Mouse (Mus musculus) gastrocnemius, postnatal 36 days (tissue): Measurements from ENCODE around the gene Serinc5. TPM values are rescaled to one million over a fixed set of nuclear protein-coding genes. Genes with fewer than 3 reads are reported as not detected.

Experiments used
- DNase-seq, 2 experiments: peaks; one replicate each; pipeline ENCODE4 v3.0.0; 2022
- intact Hi-C: fragments of 180-260 bp; cut with DNase I; formaldehyde crosslinking; loops from one replicate; pipeline ENCODE4 v1.15.1; 2025
- total RNA-seq, 2 experiments: library from RNA; stranded (reverse); gene quantifications; 2 replicates each; pipeline ENCODE4 v1.2.3; 2021

Serinc5 gene
- total RNA-seq, 2 experiments from 2014 or later = 4.1 to 4.4 TPM

GRCm38 (mm10) chr13:92611254-92611784 is 428 bp downstream of the Serinc5 start:
- peak in 1 of 2 experiments; percentile 12 for DNase-seq
- intact Hi-C loops = loop anchor here (5.0 kb wide), 1 partner anchor 36 kb away; no protein-coding TSS in a partner anchor

GRCm38 (mm10) chr13:92611917-92612316 is 1.0 kb downstream of the Serinc5 start:
- DNase-seq = no peak

GRCm38 (mm10) chr13:92613094-92613493 is 2.2 kb downstream of the Serinc5 start:
- DNase-seq = no peak
- intact Hi-C loops = loop anchor here (5.0 kb wide), 1 partner anchor 34 kb away; no protein-coding TSS in a partner anchor

More at GRCm38 (mm10) chr13:92611917-92612316, 1.0 kb downstream of the Serinc5 start:
- intact Hi-C loops = loop anchor here (5.0 kb wide), 1 partner anchor 35 kb away; no protein-coding TSS in a partner anchor

GRCm38 (mm10) chr13:92615201-92615600 is 4.3 kb downstream of the Serinc5 start:
- no peak for DNase-seq
- intact Hi-C loops = no loop called here

GRCm38 (mm10) chr13:92616459-92616858 is 5.6 kb downstream of the Serinc5 start:
- DNase-seq = no peak
- intact Hi-C loops = no loop called here

- intact Hi-C loops = no loop called here
- no peak for DNase-seq
Observed at GRCm38 (mm10) chr13:92626196-92626595, 15.3 kb downstream of the Serinc5 start.

GRCm38 (mm10) chr13:92626725-92627124 is 15.8 kb downstream of the Serinc5 start:
- no peak for DNase-seq
- intact Hi-C loops = no loop called here

GRCm38 (mm10) chr13:92629509-92629908 is 18.6 kb downstream of the Serinc5 start:
- intact Hi-C loops = no loop called here
- no peak for DNase-seq

- intact Hi-C loops = no loop called here
- DNase-seq = no peak
Observed at GRCm38 (mm10) chr13:92631450-92631849, 20.6 kb downstream of the Serinc5 start.

GRCm38 (mm10) chr13:92632550-92632949 is 21.7 kb downstream of the Serinc5 start:
- intact Hi-C loops = no loop called here

GRCm38 (mm10) chr13:92635040-92635439 is 24.1 kb downstream of the Serinc5 start:
- intact Hi-C loops = no loop called here
- DNase-seq = no peak

More at GRCm38 (mm10) chr13:92632550-92632949, 21.7 kb downstream of the Serinc5 start:
- DNase-seq = no peak

GRCm38 (mm10) chr13:92636226-92636909 is 25.5 kb downstream of the Serinc5 start:
- intact Hi-C loops = no loop called here
- no peak for DNase-seq

- intact Hi-C loops = no loop called here
- no peak for DNase-seq
Observed at GRCm38 (mm10) chr13:92636910-92637275, 26.0 kb downstream of the Serinc5 start.

GRCm38 (mm10) chr13:92639093-92640014 is 28.5 kb downstream of the Serinc5 start:
- intact Hi-C loops = no loop called here
- no peak for DNase-seq

GRCm38 (mm10) chr13:92644199-92644598 is 33.3 kb downstream of the Serinc5 start:
- no peak for DNase-seq
- intact Hi-C loops = no loop called here

GRCm38 (mm10) chr13:92644753-92645152 is 33.9 kb downstream of the Serinc5 start:
- intact Hi-C loops = loop anchor here (5.0 kb wide), 1 partner anchor 32 kb away; the partner anchor contains the start of gene Serinc5
- no peak for DNase-seq

GRCm38 (mm10) chr13:92647695-92648094 is 36.8 kb downstream of the Serinc5 start:
- DNase-seq = peak in 1 of 2 experiments; percentile 40
- intact Hi-C loops = loop anchor here (5.0 kb wide), 1 partner anchor 35 kb away; the partner anchor contains the start of gene Serinc5

- intact Hi-C loops = loop anchor here (5.0 kb wide), 1 partner anchor 37 kb away; the partner anchor contains the start of gene Serinc5
- DNase-seq = no peak
Observed at GRCm38 (mm10) chr13:92649111-92649510, 38.2 kb downstream of the Serinc5 start.

- DNase-seq = no peak
- intact Hi-C loops = no loop called here
Observed at GRCm38 (mm10) chr13:92650956-92651355, 40.1 kb downstream of the Serinc5 start.

GRCm38 (mm10) chr13:92652498-92652897 is 41.6 kb downstream of the Serinc5 start:
- intact Hi-C loops = no loop called here
- DNase-seq = no peak

GRCm38 (mm10) chr13:92653283-92653682 is 42.4 kb downstream of the Serinc5 start:
- DNase-seq = no peak

More at GRCm38 (mm10) chr13:92653283-92653682, 42.4 kb downstream of the Serinc5 start:
- intact Hi-C loops = no loop called here
